Mouse (Mus musculus) forebrain, embryonic 16.5 days (tissue): ENCODE results near the gene Cyp2d22. TPM values are rescaled to one million over a fixed set of nuclear protein-coding genes. Genes with fewer than 3 reads are reported as not detected.

Experiments used
- ATAC-seq: fragments of 200-750 bp; cut with Nextera tagmentation; 2 replicates; pipeline ENCODE4 v1.8.0; 2017; ENCODE audit warnings: mild to moderate bottlenecking, moderate library complexity
- H3K27ac ChIP-seq: fragments of 300-500 bp; sonication (generic); 2 replicates; pipeline ENCODE4 v1.5.1; 2014; ENCODE audit warnings: low read length, control low read depth
- H3K27me3 ChIP-seq: fragments of 300-500 bp; sonication (generic); replicated peaks from 2 replicates; pipeline ENCODE4 v1.6.1; 2014; ENCODE audit warnings: low read length; ENCODE audit not compliant: control insufficient read depth, insufficient read depth
- H3K36me3 ChIP-seq: fragments of 300-500 bp; sonication (generic); 2 replicates; pipeline ENCODE4 v1.6.1; 2014; ENCODE audit not compliant: control insufficient read depth, insufficient read depth
- H3K4me1 ChIP-seq: fragments of 300-500 bp; sonication (generic); replicated peaks from 2 replicates; pipeline ENCODE4 v1.6.1; 2014; ENCODE audit warnings: low read length; ENCODE audit not compliant: control insufficient read depth, insufficient read depth
- H3K4me2 ChIP-seq: fragments of 300-500 bp; sonication (generic); 2 replicates; pipeline ENCODE4 v1.6.1; 2014; ENCODE audit warnings: mild to moderate bottlenecking, low read length, control low read depth
- H3K4me3 ChIP-seq: fragments of 300-500 bp; sonication (generic); replicated peaks from 2 replicates; pipeline ENCODE4 v1.5.1; 2014; ENCODE audit warnings: mild to moderate bottlenecking, low read length, control low read depth
- H3K9ac ChIP-seq: fragments of 300-500 bp; sonication (generic); replicated peaks from 2 replicates; pipeline ENCODE4 v1.6.1; 2014; ENCODE audit warnings: low read depth, low read length, control low read depth
- H3K9me3 ChIP-seq: fragments of 300-500 bp; sonication (generic); 2 replicates; pipeline ENCODE4 v1.6.1; 2016; ENCODE audit warnings: low read length; ENCODE audit not compliant: control insufficient read depth
- WGBS: fragments of 180-500 bp; shearing (Covaris S2); extraction: QIAGEN DNeasy Blood & Tissue Kit; methylation state at CpG from one replicate; pipeline ENCODE4 v1.1.7; 2014; 5-methylcytosine and 5-hydroxymethylcytosine counted together
- polyA plus RNA-seq: library from polyadenylated mRNA; unstranded; fragments of >200 nt; fragmentation: Nextera tagmentation; extraction: Ambion mirVana; gene quantifications from 2 replicates; pipeline ENCODE4 v1.2.1, GENCODE M21; 2015

Cyp2d22 gene
- polyA plus RNA-seq, 1 experiment from 2014 or later = 1.1 TPM

- no peak overlapping the region for H3K27ac ChIP-seq
- no peak overlapping the region for H3K9ac ChIP-seq
- H3K9me3 ChIP-seq = no peaks in the 10 kb centered on the region
- H3K4me1 ChIP-seq = peaks cover 19% of the 10 kb centered on the region
- H3K36me3 ChIP-seq = 0 out of 2 replicates have a peak, but pooled peaks cover 3% of the 10 kb centered on the region
- H3K4me2 ChIP-seq = no peak overlapping the region
- ATAC-seq = no peak
- peaks cover 7% of the 10 kb centered on the region for H3K27me3 ChIP-seq
- H3K4me3 ChIP-seq = no peak overlapping the region
- 91% methylated on average over 27 of the region's 27 CpGs for WGBS
Measured at GRCm38 (mm10) chr15:82343368-82344287, 36.4 kb downstream of the Cyp2d22 start.

GRCm38 (mm10) chr15:82342543-82342935 lies 37.5 kb downstream of the Cyp2d22 start:
- Histone ChIP-seq H3K4me3 (no peak overlapping the region), H3K27me3 (peaks cover 7% of the 10 kb centered on the region), H3K4me1 (peaks cover 27% of the 10 kb centered on the region), H3K4me2 (no peak overlapping the region), H3K36me3 (no peaks in the 10 kb centered on the region), H3K27ac (no peak overlapping the region), H3K9me3 (no peaks in the 10 kb centered on the region), H3K9ac (no peak overlapping the region)
- no peak for ATAC-seq
- WGBS = 75% methylated on average over 5 of the region's 5 CpGs

- Histone ChIP-seq H3K4me1 (peaks cover 23% of the 10 kb centered on the region), H3K27me3 (peaks cover 7% of the 10 kb centered on the region), H3K9ac (no peak overlapping the region), H3K27ac (no peak overlapping the region), H3K9me3 (no peaks in the 10 kb centered on the region), H3K36me3 (no peaks in the 10 kb centered on the region), H3K4me2 (no peak overlapping the region), H3K4me3 (no peak overlapping the region)
- ATAC-seq = no peak
- WGBS = 75% methylated on average over 15 of the region's 15 CpGs
Measured at GRCm38 (mm10) chr15:82341675-82342542, 38.2 kb downstream of the Cyp2d22 start.

- Histone ChIP-seq H3K4me2 (peak overlapping the region; percentile 45), H3K36me3 (no peaks in the 10 kb centered on the region), H3K9me3 (no peaks in the 10 kb centered on the region), H3K4me3 (peak overlapping the region; percentile 24), H3K4me1 (peaks cover 19% of the 10 kb centered on the region), H3K9ac (peak overlapping the region; percentile 40), H3K27ac (no peak overlapping the region), H3K27me3 (peaks cover 7% of the 10 kb centered on the region)
- ATAC-seq = no peak
- WGBS = 4% methylated on average over 40 of the region's 40 CpGs
Measured at GRCm38 (mm10) chr15:82341036-82341501, 39.0 kb downstream of the Cyp2d22 start.

- Histone ChIP-seq H3K9me3 (no peaks in the 10 kb centered on the region), H3K4me2 (peak overlapping the region; percentile 45), H3K27ac (no peak overlapping the region), H3K9ac (peak overlapping the region; percentile 40), H3K4me1 (peaks cover 19% of the 10 kb centered on the region), H3K36me3 (0 out of 2 replicates have a peak, but pooled peaks cover 3% of the 10 kb centered on the region), H3K4me3 (no peak overlapping the region; the same call in 1 of the 2 replicates), H3K27me3 (peaks cover 7% of the 10 kb centered on the region)
- 42% methylated on average over 21 of the region's 21 CpGs for WGBS
- no peak for ATAC-seq
Measured at GRCm38 (mm10) chr15:82340414-82341035, 39.5 kb downstream of the Cyp2d22 start.

GRCm38 (mm10) chr15:82339634-82340254 lies 40.3 kb downstream of the Cyp2d22 start:
- no peak overlapping the region for H3K9ac ChIP-seq
- no peak for ATAC-seq
- H3K4me2 ChIP-seq = no peak overlapping the region
- peaks cover 7% of the 10 kb centered on the region for H3K27me3 ChIP-seq
- H3K4me1 ChIP-seq = peaks cover 19% of the 10 kb centered on the region
- no peak overlapping the region for H3K27ac ChIP-seq
- H3K4me3 ChIP-seq = no peak overlapping the region
- H3K36me3 ChIP-seq = peaks cover 3% of the 10 kb centered on the region; the same call in 1 of the 2 replicates
- H3K9me3 ChIP-seq = no peaks in the 10 kb centered on the region
- 80% methylated on average over 8 of the region's 8 CpGs for WGBS

GRCm38 (mm10) chr15:82339150-82339549 lies 40.9 kb downstream of the Cyp2d22 start:
- no peak for ATAC-seq
- peaks cover 3% of the 10 kb centered on the region; the same call in 1 of the 2 replicates for H3K36me3 ChIP-seq
- 53% methylated on average over 10 of the region's 10 CpGs for WGBS
- H3K4me2 ChIP-seq = peak overlapping the region; percentile 49
- H3K4me1 ChIP-seq = peaks cover 19% of the 10 kb centered on the region
- H3K9ac ChIP-seq = peak overlapping the region; percentile 58
- H3K27ac ChIP-seq = no peak overlapping the region; the same call in 1 of the 2 replicates
- peak overlapping the region; percentile 63 for H3K4me3 ChIP-seq
- H3K27me3 ChIP-seq = peaks cover 7% of the 10 kb centered on the region
- no peaks in the 10 kb centered on the region for H3K9me3 ChIP-seq

GRCm38 (mm10) chr15:82338593-82339112 lies 41.4 kb downstream of the Cyp2d22 start, which contains the start of the genes Naga, Pheta2 and Smdt1:
Naga (minus strand) TSS chr15:82338925.
Pheta2 (plus strand) TSS chr15:82338942.
Smdt1 (plus strand) TSS chr15:82338959.
- Histone ChIP-seq H3K4me2 (peak within 1 kb of the TSS; percentile 49), H3K4me1 (peaks cover 19% of the 10 kb centered on the region), H3K27ac (peak within 1 kb of the TSS; percentile 26; the same call in 1 of the 2 replicates), H3K36me3 (peaks cover 3% of the 10 kb centered on the region; the same call in 1 of the 2 replicates), H3K4me3 (peak within 1 kb of the TSS; percentile 63), H3K9ac (peak within 1 kb of the TSS; percentile 58), H3K27me3 (peaks cover 7% of the 10 kb centered on the region), H3K9me3 (no peaks in the 10 kb centered on the region)
- ATAC-seq = peak; percentile 93
- under 1% methylated on average over 41 of the region's 41 CpGs for WGBS
